Mouse (Mus musculus): ENCODE data around the gene Foxi2.

The Foxi2 gene

GRCm38 (mm10) chr7:135410237-135410965 lies at the start of gene Foxi2:
Gene Foxi2 (plus strand): TSS chr7:135410308.
- in situ Hi-C loops (cut with MboI, MseI), result no loop called here

DNA sequence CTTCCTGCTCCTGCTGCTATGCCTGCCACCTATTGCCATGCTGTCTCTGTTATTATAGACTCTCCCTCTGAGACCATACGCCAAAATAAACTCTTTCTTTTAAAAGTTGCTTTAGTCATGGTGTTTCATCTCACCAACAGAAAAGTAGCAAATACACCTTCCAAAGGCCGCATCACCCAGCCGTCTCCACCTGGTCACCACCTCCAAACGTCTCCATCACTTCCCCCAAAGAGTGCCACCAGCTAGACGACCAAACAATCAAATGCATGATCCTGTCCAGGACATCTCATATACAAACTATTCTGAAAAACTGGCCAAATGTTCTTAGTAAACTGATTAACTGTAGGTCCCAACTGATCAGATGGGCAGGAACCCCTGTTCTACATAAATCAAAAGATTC lies 45.5 kb upstream of the Foxi2 start:
- in situ Hi-C loops (cut with MboI, MseI), result no loop called here

DNA sequence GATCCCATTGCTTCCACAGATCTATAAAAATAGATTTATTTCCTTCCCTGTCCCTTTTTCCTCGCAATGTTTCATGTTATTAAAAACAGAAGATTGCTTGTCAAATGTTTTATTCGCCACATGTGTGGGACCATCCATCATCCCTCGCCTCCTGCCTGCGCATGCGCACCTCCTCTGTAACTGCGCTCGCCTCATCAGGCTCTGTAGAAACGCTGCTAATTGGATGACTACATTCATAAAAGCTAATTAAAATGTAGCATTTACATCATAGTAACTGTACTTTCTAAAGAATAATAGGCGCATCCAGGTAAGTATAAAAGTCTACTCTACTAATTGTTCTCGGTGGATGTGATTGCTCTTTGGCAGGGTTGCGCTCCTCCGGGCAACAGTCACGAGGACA lies 34.1 kb upstream of the Foxi2 start:
- in situ Hi-C loops (cut with MboI, MseI), result no loop called here

DNA sequence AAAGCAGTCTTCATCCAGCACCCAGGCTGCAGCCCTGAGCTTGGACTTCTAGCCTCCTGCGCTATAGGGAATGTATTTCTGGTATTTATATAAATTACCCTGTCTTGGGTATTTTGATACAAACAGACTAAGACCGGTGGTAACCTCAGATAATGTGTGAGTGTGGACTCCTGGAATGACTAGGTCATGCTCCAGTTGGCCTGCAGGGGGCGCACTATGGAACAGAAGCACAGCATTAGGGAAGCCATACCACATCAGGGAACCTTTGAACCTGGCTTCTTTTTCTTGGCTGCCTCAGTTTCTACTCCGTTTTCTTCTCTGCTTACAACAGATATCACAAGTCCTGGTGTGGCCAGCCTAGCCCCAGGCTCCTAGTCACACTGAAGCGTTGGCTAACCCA lies 33.2 kb upstream of the Foxi2 start:
- in situ Hi-C loops (cut with MboI, MseI), result no loop called here

GRCm38 (mm10) chr7:135378331-135378730 lies 31.8 kb upstream of the Foxi2 start:
- in situ Hi-C loops (cut with MboI, MseI), result no loop called here

GRCm38 (mm10) chr7:135389039-135389438 lies 21.1 kb upstream of the Foxi2 start:
- in situ Hi-C loops (cut with MboI, MseI), result no loop called here

GRCm38 (mm10) chr7:135392949-135393542 lies 17.1 kb upstream of the Foxi2 start:
- in situ Hi-C loops (cut with MboI, MseI), result no loop called here

GRCm38 (mm10) chr7:135394436-135394835 lies 15.7 kb upstream of the Foxi2 start:
- in situ Hi-C loops (cut with MboI, MseI), result no loop called here

DNA sequence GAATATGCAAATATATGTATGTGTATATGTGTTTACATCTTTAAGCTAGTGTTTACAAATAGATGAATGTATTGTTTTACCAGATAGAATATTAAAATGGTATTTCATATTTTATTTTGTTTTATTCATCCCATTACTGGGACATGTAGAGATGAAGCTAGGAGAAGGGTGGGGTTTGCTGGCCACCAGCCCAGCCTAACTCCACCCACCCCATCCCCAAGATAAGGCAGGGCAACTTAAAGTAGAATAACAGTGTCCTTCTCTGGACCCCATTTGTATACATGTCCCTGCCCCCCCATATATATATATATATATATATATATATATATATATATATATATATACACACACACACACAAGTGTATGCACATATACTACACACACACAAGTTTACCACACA lies 14.9 kb upstream of the Foxi2 start:
- in situ Hi-C loops (cut with MboI, MseI), result no loop called here

GRCm38 (mm10) chr7:135397096-135397495 lies 13.0 kb upstream of the Foxi2 start:
- in situ Hi-C loops (cut with MboI, MseI), result no loop called here

DNA sequence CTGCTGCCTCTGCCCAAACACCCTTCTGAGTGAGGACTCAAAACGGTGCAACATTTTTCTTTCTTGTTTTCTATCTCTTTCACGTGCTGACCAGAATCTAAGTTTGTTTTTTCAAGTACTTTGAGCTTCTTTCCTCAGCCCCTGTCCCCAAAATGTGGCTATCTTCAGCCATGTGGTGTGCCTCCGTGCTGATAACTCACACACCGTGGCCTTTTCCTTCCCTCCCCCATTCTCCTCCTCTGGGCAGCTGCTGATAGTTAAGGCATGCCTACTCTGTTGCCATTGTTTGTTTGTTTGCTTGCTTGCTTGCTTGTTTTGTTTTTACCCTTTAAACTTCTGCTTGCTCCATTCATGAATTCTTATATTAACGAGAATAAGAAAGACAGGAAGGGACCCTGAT lies 12.2 kb upstream of the Foxi2 start:
- in situ Hi-C loops (cut with MboI, MseI), result no loop called here

GRCm38 (mm10) chr7:135403416-135403815 lies 6.7 kb upstream of the Foxi2 start:
- in situ Hi-C loops (cut with MboI, MseI), result loop anchor here (5.0 to 10.0 kb wide), 2 partner anchors 84 to 231 kb away; no protein-coding TSS in a partner anchor

DNA sequence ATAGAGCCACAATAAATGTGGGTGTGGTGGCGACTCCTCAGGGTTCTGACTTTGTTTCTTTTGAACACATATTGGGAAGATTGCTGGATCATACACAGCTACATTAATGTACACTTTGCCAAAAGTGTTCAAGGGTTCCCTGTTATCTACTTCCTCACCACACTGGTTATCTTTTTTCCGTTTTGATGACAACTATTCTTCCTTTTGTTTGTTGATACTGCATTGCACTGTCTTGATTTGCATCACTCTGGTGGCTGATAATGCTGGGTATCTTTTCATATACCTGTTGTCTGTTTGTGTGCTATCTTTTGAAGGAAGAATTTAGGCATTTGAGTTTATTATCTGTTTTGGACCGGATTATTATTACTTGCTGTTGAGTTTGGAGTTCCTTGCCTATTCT lies 3.3 kb upstream of the Foxi2 start:
- in situ Hi-C loops (cut with MboI, MseI), result loop anchor here (10.0 kb wide), 1 partner anchor 228 kb away; no protein-coding TSS in a partner anchor

DNA sequence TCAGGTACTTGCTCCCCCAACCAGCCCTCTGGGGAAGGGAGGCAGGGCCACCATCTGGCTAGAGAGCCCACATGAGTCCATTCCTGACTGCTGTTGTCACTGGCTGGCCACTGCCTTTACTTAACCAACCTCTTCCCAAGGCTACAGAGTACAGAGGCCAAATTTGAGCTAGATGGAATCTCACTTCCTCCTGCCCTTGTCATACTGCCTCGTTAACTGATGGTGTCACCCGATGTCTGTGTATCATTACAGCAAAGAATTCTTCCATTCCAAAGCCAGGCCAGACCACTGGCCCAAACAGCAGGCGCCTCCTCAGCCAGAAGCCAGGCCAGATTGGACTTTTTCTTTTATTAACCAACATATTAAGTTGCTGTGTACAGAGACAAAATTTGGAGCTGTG lies 1.6 kb upstream of the Foxi2 start:
- in situ Hi-C loops (cut with MboI, MseI), result loop anchor here (10.0 kb wide), 1 partner anchor 226 kb away; no protein-coding TSS in a partner anchor

GRCm38 (mm10) chr7:135412357-135412756 lies 2.2 kb downstream of the Foxi2 start:
- in situ Hi-C loops (cut with MboI, MseI), result no loop called here

GRCm38 (mm10) chr7:135428840-135429239 lies 18.7 kb downstream of the Foxi2 start:
- in situ Hi-C loops (cut with MboI, MseI), result no loop called here

GRCm38 (mm10) chr7:135430903-135431302 lies 20.8 kb downstream of the Foxi2 start:
- in situ Hi-C loops (cut with MboI, MseI), result no loop called here

GRCm38 (mm10) chr7:135443903-135444302 lies 33.8 kb downstream of the Foxi2 start:
- in situ Hi-C loops (cut with MboI, MseI), result no loop called here

- in situ Hi-C loops (cut with MboI, MseI), result no loop called here
These were observed 41.2 kb downstream of the Foxi2 start for GRCm38 (mm10) chr7:135451340-135451739.

- in situ Hi-C loops (cut with MboI, MseI), result no loop called here
These were observed 42.3 kb downstream of the Foxi2 start for GRCm38 (mm10) chr7:135452366-135452765.

- in situ Hi-C loops (cut with MboI, MseI), result no loop called here
These were observed 43.6 kb downstream of the Foxi2 start for GRCm38 (mm10) chr7:135453690-135454089.

All from T-helper 2 cell (primary cell).